Mouse (Mus musculus) adrenal gland, postnatal 36 days (tissue): Measurements from ENCODE around the gene Gm21721. TPM values are rescaled to one million over a fixed set of nuclear protein-coding genes. Genes with fewer than 3 reads are reported as not detected.
"Not testable (repeated sequence)": the region's sequence is repeated elsewhere in the genome, so short reads cannot be mapped to it uniquely, and the experiment has no call there.

Source experiments
- DNase-seq, 2 experiments: peaks; one replicate each; pipeline ENCODE4 v3.0.0; 2021; ENCODE audit warnings: mixed read lengths in 1 of 2
- long read RNA-seq, 2 experiments: library from polyadenylated mRNA; stranded (forward); transcript quantifications; one replicate each; pipeline ENCODE4 v2.0.0; 2021; ENCODE audit warnings: borderline sequencing depth in 2 of 2
- total RNA-seq, 2 experiments: library from RNA; stranded (reverse); gene quantifications; 2 replicates each; pipeline ENCODE4 v1.2.3; 2021

Gm21721 gene
- not detected for total RNA-seq
- long read RNA-seq, experiment 1: 0 reads
- long read RNA-seq, experiment 2: 0 reads

DNA sequence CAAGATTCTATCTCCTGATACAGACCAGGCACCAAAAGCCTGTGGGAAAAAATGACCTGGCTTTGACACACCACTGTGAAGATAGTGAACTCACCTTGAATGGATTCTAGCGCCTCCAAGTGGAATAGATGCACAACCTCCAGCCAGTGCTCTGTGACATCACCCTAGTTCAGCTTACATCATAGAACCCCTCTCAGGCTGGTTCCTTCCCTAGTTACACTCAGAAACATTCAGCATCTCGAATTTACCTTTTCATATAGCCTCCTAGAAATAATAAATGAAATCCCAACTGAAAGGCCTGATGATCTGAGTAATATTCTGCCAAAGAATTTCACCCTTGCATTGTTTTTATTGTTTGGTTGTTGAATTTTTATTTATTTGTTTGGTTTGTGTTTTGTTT lies at the start of gene Gm21721:
Gm21721 (minus strand) TSS at position 101 of the 400 bp plus-strand sequence.
- DNase-seq: not testable (repeated sequence)

Other genes starting within 250 kb of the Gm21721 start
- not detected for gene Gm21292, start 68.3 kb downstream of the Gm21721 start, total RNA-seq
- not detected for gene Gm21812, start 145.0 kb upstream of the Gm21721 start, total RNA-seq
- gene Gm21874, start 214.0 kb upstream of the Gm21721 start, total RNA-seq: not detected